Mouse (Mus musculus): ENCODE data around the gene Arvcf.

Gene Arvcf

GRCm38 (mm10) chr16:18430641-18431212 lies 82.7 kb downstream of the Arvcf start:
- DNase-seq (ENCODE audit: low spot score) = no peak

- no peak for DNase-seq (ENCODE audit: low spot score)
Observed at GRCm38 (mm10) chr16:18433341-18433920, 85.4 kb downstream of the Arvcf start.

- DNase-seq (ENCODE audit: low spot score) = no peak
Observed at GRCm38 (mm10) chr16:18436128-18436527, 88.1 kb downstream of the Arvcf start.

- peak; percentile 92 for DNase-seq (ENCODE audit: low spot score)
Observed at GRCm38 (mm10) chr16:18443385-18443841, 95.4 kb downstream of the Arvcf start.

- no peak for DNase-seq (ENCODE audit: low spot score)
Observed at GRCm38 (mm10) chr16:18447243-18447642, 99.3 kb downstream of the Arvcf start.

GRCm38 (mm10) chr16:18448104-18448503 lies 100.1 kb downstream of the Arvcf start:
- DNase-seq (ENCODE audit: low spot score) = no peak

GRCm38 (mm10) chr16:18449005-18449404 lies 101.0 kb downstream of the Arvcf start:
- no peak for DNase-seq (ENCODE audit: low spot score)

GRCm38 (mm10) chr16:18451486-18452181 lies 103.7 kb downstream of the Arvcf start:
- no peak for DNase-seq (ENCODE audit: low spot score)

GRCm38 (mm10) chr16:18452361-18452862 lies 104.4 kb downstream of the Arvcf start:
- no peak for DNase-seq (ENCODE audit: low spot score)

- no peak for DNase-seq (ENCODE audit: low spot score)
Observed at GRCm38 (mm10) chr16:18453846-18454245, 105.9 kb downstream of the Arvcf start.

- no peak for DNase-seq (ENCODE audit: low spot score)
Observed at GRCm38 (mm10) chr16:18455407-18455806, 107.4 kb downstream of the Arvcf start.
